Mouse (Mus musculus) left cerebral cortex, postnatal 36 days (tissue): Measurements from ENCODE around the gene Habp2. TPM values are rescaled to one million over a fixed set of nuclear protein-coding genes. Genes with fewer than 3 reads are reported as not detected.
"Not testable (repeated sequence)": the region's sequence is repeated elsewhere in the genome, so short reads cannot be mapped to it uniquely, and the experiment has no call there.

Source experiments
- DNase-seq, 2 experiments: peaks; one replicate each; pipeline ENCODE4 v3.0.0; 2021 to 2022; ENCODE audit warnings: low spot score in 2 of 2, mixed read lengths in 1 of 2
- intact Hi-C: fragments of 180-260 bp; cut with DNase I; formaldehyde crosslinking; loops from one replicate; pipeline ENCODE4 v1.15.1; 2025
- total RNA-seq, 2 experiments: library from RNA; stranded (reverse); gene quantifications; 2 replicates each; pipeline ENCODE4 v1.2.3; 2021

Habp2 gene
- total RNA-seq, 2 experiments from 2014 or later: not detected

DNA sequence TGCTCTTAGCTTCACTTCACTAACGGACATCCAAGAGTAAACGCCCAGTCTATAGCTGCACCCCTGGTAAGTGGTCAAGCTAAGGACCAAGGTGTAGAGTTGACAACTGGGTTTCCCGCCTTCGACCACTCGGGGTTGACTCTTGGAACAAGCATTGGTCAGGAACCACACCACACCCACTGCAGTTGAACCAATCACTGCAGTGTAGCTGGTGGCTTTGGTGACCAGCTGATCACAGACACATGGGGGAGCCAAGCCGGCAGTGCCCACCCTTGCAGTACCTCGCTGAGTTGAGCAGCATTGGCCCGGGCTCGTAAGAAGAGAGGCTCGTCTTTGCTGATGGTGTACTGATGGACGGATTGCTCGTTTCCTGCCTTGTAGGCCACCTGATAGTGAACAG lies 68.3 kb downstream of the Habp2 start:
- DNase-seq: no peak
- intact Hi-C loops: no loop called here

- intact Hi-C loops: no loop called here
- peak; percentile 58 to 74 for DNase-seq
Observed at GRCm38 (mm10) chr19:56356480-56357373, 69.8 kb downstream of the Habp2 start.

GRCm38 (mm10) chr19:56357374-56357708 lies 70.4 kb downstream of the Habp2 start:
- intact Hi-C loops, DNase-seq: not testable (repeated sequence)

DNA sequence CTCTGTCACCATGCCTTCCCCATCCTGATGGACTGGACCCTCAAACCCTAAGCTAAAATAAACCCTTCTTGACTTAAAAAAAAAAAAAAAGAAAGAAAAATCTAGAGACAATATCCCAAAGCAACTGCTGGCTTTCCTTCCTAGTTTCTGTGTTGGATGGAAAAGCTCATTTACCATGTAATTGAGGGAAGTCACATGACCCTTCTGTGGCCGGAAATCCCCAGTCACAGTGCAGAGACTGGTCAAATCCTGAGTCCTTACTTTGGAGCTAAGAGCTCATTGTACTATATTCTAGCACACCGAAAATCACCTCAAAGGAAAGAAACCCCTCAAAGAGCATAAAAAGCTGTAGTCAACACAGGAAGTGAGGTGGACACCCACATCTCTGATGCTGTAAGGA lies 72.0 kb downstream of the Habp2 start:
- intact Hi-C loops: no loop called here
- DNase-seq: no peak

DNA sequence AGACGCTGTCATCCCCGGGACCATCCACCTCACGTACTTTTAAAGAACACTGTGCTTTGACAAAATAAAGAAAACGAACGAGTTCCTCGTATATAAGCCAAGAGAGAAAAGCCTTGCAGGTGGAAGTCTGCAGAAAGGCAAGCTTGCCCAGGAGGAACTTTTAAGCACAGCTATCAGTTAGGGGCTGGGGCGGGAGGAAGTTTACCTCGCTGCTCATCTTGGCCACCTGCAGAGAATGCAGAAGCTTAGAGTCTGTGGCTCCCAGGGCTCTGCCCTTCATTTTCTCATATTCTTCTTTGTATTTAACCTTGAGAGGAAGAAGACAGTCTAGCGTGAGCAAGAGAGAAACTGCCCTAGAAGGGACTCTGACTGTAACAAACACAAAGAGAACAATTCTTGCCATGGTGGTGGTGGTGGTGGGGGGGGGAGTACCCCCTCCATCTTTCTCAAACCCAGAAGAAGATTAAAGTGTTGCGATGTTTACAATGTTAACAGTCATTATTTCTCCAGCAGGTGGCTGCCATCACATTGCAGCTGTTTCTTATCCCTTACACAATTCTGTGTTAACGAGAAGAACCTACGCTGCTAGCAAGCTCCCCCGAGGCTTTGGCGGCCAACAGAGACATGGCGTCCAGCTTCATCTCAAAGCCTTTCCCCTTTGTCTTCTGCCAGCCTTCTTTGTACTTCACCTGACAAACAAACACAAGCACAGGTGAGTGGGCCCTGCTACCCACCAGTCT lies 77.0 kb downstream of the Habp2 start:
- intact Hi-C loops: no loop called here
- DNase-seq: no peak

DNA sequence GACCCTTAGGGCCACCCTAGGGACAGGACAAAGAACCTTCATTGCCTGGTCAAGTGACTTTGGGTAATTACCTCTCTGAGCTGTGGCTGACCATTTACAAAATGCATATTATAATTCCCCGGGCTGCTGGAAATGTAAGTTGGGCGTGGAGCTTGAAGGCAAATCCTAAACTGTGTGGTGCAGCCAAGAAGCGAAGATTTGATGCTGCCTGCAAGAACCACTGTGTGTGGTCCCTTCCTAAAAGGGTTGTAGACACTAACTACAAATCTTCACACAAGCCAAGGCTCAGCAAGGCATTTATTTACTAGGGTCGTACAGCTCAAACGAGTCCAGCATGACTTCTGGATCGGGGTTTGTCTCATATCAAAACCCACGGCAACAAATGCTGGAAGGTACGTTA lies 77.6 kb downstream of the Habp2 start:
- intact Hi-C loops: no loop called here
- no peak for DNase-seq

- no peak for DNase-seq
- intact Hi-C loops: no loop called here
Observed at GRCm38 (mm10) chr19:56366168-56366567, 79.2 kb downstream of the Habp2 start.

- intact Hi-C loops: no loop called here
- DNase-seq: no peak
Observed at GRCm38 (mm10) chr19:56366625-56367024, 79.7 kb downstream of the Habp2 start.

GRCm38 (mm10) chr19:56367778-56368177 lies 80.8 kb downstream of the Habp2 start:
- DNase-seq: no peak
- intact Hi-C loops: no loop called here

GRCm38 (mm10) chr19:56368912-56369311 lies 82.0 kb downstream of the Habp2 start:
- intact Hi-C loops: no loop called here
- no peak for DNase-seq

Other genes starting within 250 kb of the Habp2 start
- under 1 TPM; 0.64 to 0.66 TPM for gene Nrap, start 102.9 kb downstream of the Habp2 start, total RNA-seq
- gene Casp7, start 110.0 kb downstream of the Habp2 start, total RNA-seq: 1 to 10 TPM; 3.2 to 4.4 TPM
- gene Plekhs1, start 174.5 kb downstream of the Habp2 start, total RNA-seq: 1 to 10 TPM in 1 of 2 experiments, under 1 TPM in 1; 0.52 to 1.0 TPM